Mouse (Mus musculus) heart, embryonic 12.5 days (tissue): ENCODE results near the gene Dyrk1a. TPM values are rescaled to one million over a fixed set of nuclear protein-coding genes. Genes with fewer than 3 reads are reported as not detected.

Source experiments
- ATAC-seq: fragments of 200-750 bp; cut with Nextera tagmentation; 2 replicates; pipeline ENCODE4 v1.8.0; 2017; ENCODE audit warnings: moderate TSS enrichment, moderate library complexity; ENCODE audit not compliant: insufficient number of reproducible peaks, low FRiP score
- H3K27ac ChIP-seq: fragments of 300-500 bp; sonication (generic); 2 replicates; pipeline ENCODE4 v1.5.1; 2016; ENCODE audit warnings: mild to moderate bottlenecking, moderate library complexity; ENCODE audit not compliant: poor library complexity, severe bottlenecking
- H3K27me3 ChIP-seq: fragments of 300-500 bp; sonication (generic); replicated peaks from 2 replicates; pipeline ENCODE4 v1.6.1; 2016; ENCODE audit warnings: mild to moderate bottlenecking, moderate library complexity
- H3K36me3 ChIP-seq: fragments of 300-500 bp; sonication (generic); 2 replicates; pipeline ENCODE4 v1.6.1; 2016; ENCODE audit warnings: mild to moderate bottlenecking, moderate library complexity
- H3K4me1 ChIP-seq: fragments of 300-500 bp; sonication (generic); replicated peaks from 2 replicates; pipeline ENCODE4 v1.6.1; 2016; ENCODE audit warnings: mild to moderate bottlenecking
- H3K4me2 ChIP-seq: fragments of 300-500 bp; sonication (generic); 2 replicates; pipeline ENCODE4 v1.6.1; 2016; ENCODE audit warnings: mild to moderate bottlenecking, moderate library complexity
- H3K4me3 ChIP-seq: fragments of 300-500 bp; sonication (generic); 2 replicates; pipeline ENCODE4 v1.5.1; 2016; ENCODE audit warnings: mild to moderate bottlenecking
- H3K9ac ChIP-seq: fragments of 300-500 bp; sonication (generic); 2 replicates; pipeline ENCODE4 v1.6.1; 2016; ENCODE audit warnings: mild to moderate bottlenecking, moderate library complexity
- H3K9me3 ChIP-seq: fragments of 300-500 bp; sonication (generic); replicated peaks from 2 replicates; pipeline ENCODE4 v1.6.1; 2016; ENCODE audit warnings: mild to moderate bottlenecking, moderate library complexity
- WGBS: fragments of 180-500 bp; shearing (Covaris S2); methylation state at CpG from one replicate; pipeline ENCODE4 v1.1.7; 2016; 5-methylcytosine and 5-hydroxymethylcytosine counted together
- polyA plus RNA-seq: library from polyadenylated mRNA; unstranded; fragments of >200 nt; fragmentation: Nextera tagmentation; extraction: Ambion mirVana; gene quantifications from 2 replicates; pipeline ENCODE4 v1.2.1, GENCODE M21; 2016

The Dyrk1a gene
- polyA plus RNA-seq, 1 experiment from 2014 or later = 7.9 TPM

DNA sequence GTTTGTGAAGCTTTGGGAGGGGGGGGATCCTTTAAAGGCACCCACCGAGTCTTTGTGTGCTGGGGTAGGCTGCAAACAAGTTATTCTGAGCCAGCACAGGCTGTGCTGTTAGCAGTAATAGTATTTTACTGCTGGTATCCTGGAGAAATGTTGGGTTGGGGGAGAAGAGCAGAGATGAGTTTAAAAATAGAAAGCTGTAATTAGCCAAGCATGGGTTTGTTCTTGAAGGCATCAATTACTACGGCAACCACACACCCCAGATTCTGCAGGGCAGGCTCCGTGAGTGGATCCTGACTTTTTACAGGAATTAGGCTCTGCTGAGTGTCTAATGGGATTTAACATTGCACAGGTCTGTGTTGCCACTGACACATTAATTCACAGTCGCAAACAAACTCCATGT, 149.1 kb downstream of the Dyrk1a start:
- H3K9ac ChIP-seq = peak overlapping the region; percentile 33; the same call in 1 of the 2 replicates
- H3K4me1 ChIP-seq = peaks cover 36% of the 10 kb centered on the region
- H3K4me3 ChIP-seq = no peak overlapping the region
- no peak for ATAC-seq
- WGBS = 48% methylated on average over 4 of the region's 4 CpGs
- H3K9me3 ChIP-seq = peaks cover 7% of the 10 kb centered on the region; the same call in 1 of the 2 replicates
- H3K36me3 ChIP-seq = no peaks in the 10 kb centered on the region
- H3K4me2 ChIP-seq = no peak overlapping the region
- no peaks in the 10 kb centered on the region for H3K27me3 ChIP-seq
- H3K27ac ChIP-seq = peak overlapping the region; percentile 72

DNA sequence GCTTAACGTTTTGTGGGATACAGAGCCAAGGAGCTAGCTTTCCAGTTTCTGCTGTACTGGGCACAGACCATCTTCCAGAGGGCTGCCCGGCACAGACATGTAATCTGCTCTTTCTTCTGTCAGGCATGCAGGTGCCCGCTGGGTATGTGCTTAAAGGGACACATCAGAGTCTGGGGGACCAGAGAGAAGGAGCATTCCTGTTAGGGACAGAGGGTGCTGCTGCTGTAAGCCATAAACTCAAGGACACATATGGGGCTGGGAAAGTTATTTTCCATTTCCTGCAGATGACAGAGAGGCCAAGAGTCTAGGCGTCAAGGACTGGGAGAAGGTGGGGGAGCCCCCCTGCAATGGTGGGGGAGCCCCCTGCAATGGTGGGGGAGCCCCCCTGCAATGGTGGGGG, 149.7 kb downstream of the Dyrk1a start:
- Histone ChIP-seq H3K27me3 (no peaks in the 10 kb centered on the region), H3K4me1 (peaks cover 40% of the 10 kb centered on the region), H3K9ac (no peak overlapping the region), H3K4me2 (no peak overlapping the region), H3K27ac (peak overlapping the region; percentile 72), H3K9me3 (peaks cover 7% of the 10 kb centered on the region; the same call in 1 of the 2 replicates), H3K4me3 (no peak overlapping the region), H3K36me3 (no peaks in the 10 kb centered on the region)
- ATAC-seq = no peak
- 54% methylated on average over 4 of the region's 4 CpGs for WGBS

DNA sequence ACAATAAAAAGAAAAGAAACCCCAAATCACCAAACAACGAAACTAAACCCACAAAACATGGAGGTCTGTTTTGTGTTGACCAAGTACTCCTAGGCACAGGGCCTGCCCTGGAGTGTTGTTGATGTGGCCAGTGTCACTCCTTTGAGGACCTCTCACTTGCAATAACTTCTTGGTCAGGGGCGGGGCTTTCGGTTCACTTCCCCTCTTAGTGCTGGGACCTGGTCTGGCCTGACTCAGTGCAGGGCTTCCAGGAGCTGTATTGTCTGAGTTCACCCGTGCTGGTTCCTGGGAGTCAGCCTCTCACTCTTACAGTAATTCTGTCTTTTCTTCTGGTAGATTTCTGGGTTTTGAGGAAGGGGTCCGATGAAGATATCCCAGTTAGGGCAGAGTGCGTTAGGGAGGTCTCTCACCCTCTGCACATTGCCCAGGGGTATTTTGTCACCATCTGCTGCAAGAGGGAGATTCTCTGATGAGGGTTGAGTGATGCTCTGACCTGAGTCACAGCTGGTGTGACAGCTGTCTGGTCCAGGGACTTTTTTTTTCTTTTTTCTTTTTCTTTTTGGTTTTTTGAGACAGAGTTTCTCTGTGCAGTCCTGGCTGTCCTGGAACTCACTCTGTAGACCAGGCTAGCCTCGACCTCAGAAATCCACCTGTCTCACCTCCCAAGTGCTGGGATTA, 150.8 kb downstream of the Dyrk1a start:
- H3K36me3 ChIP-seq = no peaks in the 10 kb centered on the region
- 58% methylated on average over 7 of the region's 7 CpGs for WGBS
- H3K27me3 ChIP-seq = no peaks in the 10 kb centered on the region
- peak overlapping the region; percentile 61 for H3K9ac ChIP-seq
- peaks cover 7% of the 10 kb centered on the region; the same call in 1 of the 2 replicates for H3K9me3 ChIP-seq
- no peak for ATAC-seq
- H3K4me2 ChIP-seq = peak overlapping the region; percentile 59
- H3K4me1 ChIP-seq = peaks cover 47% of the 10 kb centered on the region
- H3K4me3 ChIP-seq = no peak overlapping the region
- peak overlapping the region; percentile 98 for H3K27ac ChIP-seq

DNA sequence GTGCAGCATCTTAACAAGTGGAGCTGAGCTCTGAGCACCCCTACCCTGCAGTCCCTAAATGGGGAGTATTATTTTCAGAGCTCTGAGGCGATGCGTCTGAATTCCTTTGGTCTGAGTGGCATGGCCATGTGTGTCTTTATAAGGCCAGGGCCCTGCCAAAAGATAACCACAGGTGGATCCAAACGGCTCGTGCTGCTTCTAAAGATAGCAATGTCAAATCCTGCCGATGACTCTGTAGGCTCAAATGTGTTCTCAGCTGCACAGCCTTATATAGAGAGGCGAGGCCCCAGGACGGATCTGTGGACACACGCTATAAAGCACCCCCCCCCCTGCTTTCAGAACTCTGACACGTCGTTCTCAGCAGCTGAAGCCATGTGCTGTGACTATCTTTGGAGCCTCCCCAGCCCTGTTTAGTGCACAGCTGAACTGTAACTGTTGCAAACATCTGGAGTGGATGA, 151.8 kb downstream of the Dyrk1a start:
- Histone ChIP-seq H3K4me2 (peak overlapping the region; percentile 59), H3K4me3 (peak overlapping the region; percentile 36), H3K9me3 (peaks cover 3% of the 10 kb centered on the region; the same call in 1 of the 2 replicates), H3K36me3 (no peaks in the 10 kb centered on the region), H3K4me1 (peaks cover 47% of the 10 kb centered on the region), H3K27me3 (no peaks in the 10 kb centered on the region), H3K9ac (peak overlapping the region; percentile 53), H3K27ac (peak overlapping the region; percentile 98)
- WGBS = 27% methylated on average over 10 of the region's 10 CpGs
- peak; percentile 60 for ATAC-seq

DNA sequence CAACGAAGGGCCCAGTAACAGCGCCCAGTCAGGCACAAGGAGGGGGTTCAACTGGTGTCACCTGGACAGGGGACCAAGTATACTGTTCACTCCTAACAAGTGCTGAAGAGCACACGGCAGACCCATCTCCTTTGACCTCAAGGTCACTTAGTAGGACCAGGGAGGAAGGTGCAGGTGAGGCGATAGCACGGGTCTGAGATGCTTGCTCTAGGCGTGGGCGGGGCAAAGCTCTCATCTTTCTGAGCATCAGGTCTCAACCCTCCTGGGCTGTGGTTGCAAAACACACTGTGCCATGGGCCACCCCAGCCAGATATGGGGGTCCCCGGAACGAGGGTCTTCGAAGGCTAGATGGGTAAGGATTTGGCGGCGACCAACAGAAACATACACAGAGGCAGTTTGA, 153.1 kb downstream of the Dyrk1a start:
- Histone ChIP-seq H3K4me2 (peak overlapping the region; percentile 59), H3K9ac (peak overlapping the region; percentile 53), H3K36me3 (peaks cover 5% of the 10 kb centered on the region; the same call in 1 of the 2 replicates), H3K27me3 (no peaks in the 10 kb centered on the region), H3K4me1 (peaks cover 46% of the 10 kb centered on the region), H3K27ac (peak overlapping the region; percentile 98), H3K9me3 (no peaks in the 10 kb centered on the region; the same call in 1 of the 2 replicates), H3K4me3 (peak overlapping the region; percentile 36)
- ATAC-seq = no peak
- WGBS = 64% methylated on average over 12 of the region's 12 CpGs

DNA sequence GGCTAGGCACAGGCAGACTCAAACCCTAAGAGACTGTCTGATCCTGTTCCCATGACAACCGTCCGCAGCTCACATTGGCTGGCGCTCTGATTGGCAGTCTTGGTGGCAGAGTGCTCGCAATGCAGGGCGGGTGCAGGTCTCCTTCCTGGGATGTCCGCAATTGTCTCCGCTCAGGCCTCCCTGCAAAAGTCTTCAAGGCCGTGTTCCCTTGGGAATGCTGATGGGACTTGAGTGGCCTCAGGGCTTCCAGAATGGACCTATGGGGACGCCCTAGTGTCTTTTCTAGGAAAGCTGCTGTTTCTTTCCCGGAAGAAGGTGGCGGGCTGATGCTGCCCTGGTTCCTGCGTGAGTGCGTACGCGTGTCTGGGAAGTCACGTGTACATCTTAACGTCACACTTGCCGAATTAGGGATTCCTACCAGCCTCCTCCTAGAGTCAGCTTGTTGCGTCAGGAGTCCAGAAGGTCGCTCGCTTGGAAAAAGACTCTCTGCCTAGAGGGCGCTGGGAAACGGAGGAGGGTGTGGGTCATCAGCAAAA, 154.3 kb downstream of the Dyrk1a start:
- peak; percentile 69 for ATAC-seq

DNA sequence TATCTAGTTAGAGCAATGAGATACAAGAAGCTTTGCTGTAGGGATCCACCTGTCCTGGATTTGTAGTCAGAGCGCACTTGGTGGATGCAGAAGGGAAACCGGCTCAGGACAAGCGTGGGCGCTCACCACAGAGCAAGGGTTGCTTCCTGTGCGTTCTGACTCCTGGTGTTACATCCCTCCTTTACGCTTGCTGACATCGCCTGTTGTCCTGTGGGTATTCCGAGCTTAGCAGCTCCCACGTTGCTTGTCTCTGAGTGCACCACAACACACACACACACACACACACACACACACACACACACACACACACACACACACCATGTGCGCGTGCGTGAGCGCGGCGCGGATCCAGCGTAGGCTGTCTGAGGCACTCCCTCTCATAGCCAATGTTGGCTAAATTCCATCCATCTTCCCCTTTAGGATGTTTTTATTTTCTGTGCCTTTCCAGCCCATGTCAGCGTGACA, 155.0 kb downstream of the Dyrk1a start:
- Histone ChIP-seq H3K4me2 (peak overlapping the region; percentile 73), H3K4me1 (peaks cover 28% of the 10 kb centered on the region), H3K36me3 (peaks cover 14% of the 10 kb centered on the region), H3K27ac (peak overlapping the region; percentile 93), H3K9ac (peak overlapping the region; percentile 59), H3K9me3 (peaks cover 9% of the 10 kb centered on the region; the same call in 1 of the 2 replicates), H3K27me3 (no peaks in the 10 kb centered on the region), H3K4me3 (peak overlapping the region; percentile 57)
- no peak for ATAC-seq
- WGBS = 2% methylated on average over 18 of the region's 18 CpGs

More for the DNA sequence above, 154.3 kb downstream of the Dyrk1a start:
- Histone ChIP-seq H3K4me3 (peak overlapping the region; percentile 57), H3K27me3 (no peaks in the 10 kb centered on the region), H3K27ac (peak overlapping the region; percentile 93), H3K36me3 (peaks cover 12% of the 10 kb centered on the region), H3K9ac (peak overlapping the region; percentile 59), H3K4me2 (peak overlapping the region; percentile 73), H3K9me3 (peaks cover 6% of the 10 kb centered on the region; the same call in 1 of the 2 replicates), H3K4me1 (peaks cover 34% of the 10 kb centered on the region)
- under 1% methylated on average over 23 of the region's 23 CpGs for WGBS

DNA sequence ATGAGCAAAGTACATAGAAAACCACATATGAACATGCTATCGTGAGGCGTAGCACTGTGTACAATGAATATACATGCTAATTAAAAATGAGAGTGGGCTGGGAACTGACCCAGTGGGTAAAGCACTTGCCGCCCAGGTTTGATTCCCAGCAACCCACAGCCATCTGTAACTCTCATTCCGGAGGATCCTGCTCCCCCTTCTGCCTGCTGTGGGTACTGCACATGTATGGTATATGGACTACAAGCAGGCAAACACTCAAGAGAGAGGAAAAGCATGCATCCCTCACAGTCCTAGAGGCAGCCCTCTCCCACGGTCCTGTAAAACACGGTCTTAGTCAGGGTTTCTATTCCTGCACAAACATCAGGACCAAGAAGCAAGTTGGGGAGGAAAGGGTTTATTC, 159.4 kb downstream of the Dyrk1a start:
- peaks cover 24% of the 10 kb centered on the region for H3K36me3 ChIP-seq
- H3K9ac ChIP-seq = no peak overlapping the region
- no peak overlapping the region for H3K4me2 ChIP-seq
- 82% methylated on average over 6 of the region's 6 CpGs for WGBS
- ATAC-seq = no peak
- no peak overlapping the region for H3K4me3 ChIP-seq
- H3K27me3 ChIP-seq = no peaks in the 10 kb centered on the region
- peaks cover 12% of the 10 kb centered on the region; the same call in 1 of the 2 replicates for H3K9me3 ChIP-seq
- peaks cover 17% of the 10 kb centered on the region for H3K4me1 ChIP-seq
- H3K27ac ChIP-seq = no peak overlapping the region

DNA sequence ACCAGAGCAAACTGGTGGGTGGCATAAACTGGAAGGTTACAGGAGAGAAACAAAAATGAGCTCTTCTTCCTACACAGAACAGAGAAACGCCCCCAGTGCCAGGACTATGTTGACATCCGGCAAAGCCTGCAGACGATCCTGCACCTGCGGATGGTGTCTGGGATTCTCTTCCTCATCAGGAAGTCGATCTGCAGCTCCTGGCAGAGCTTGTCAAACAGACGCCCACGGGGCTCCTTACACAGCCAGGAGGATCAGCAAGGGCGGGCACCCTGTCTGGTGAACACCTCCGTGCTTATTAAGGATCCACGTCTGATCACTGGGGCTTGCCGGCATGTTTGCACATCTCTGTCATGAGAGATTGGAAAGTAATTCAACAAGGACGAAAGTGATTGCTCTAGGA, 161.2 kb downstream of the Dyrk1a start:
- Histone ChIP-seq H3K27me3 (no peaks in the 10 kb centered on the region), H3K36me3 (peaks cover 24% of the 10 kb centered on the region), H3K9ac (no peak overlapping the region), H3K4me1 (peaks cover 11% of the 10 kb centered on the region), H3K9me3 (peaks cover 12% of the 10 kb centered on the region; the same call in 1 of the 2 replicates), H3K4me3 (no peak overlapping the region), H3K27ac (no peak overlapping the region), H3K4me2 (no peak overlapping the region)
- 77% methylated on average over 12 of the region's 12 CpGs for WGBS
- no peak for ATAC-seq

DNA sequence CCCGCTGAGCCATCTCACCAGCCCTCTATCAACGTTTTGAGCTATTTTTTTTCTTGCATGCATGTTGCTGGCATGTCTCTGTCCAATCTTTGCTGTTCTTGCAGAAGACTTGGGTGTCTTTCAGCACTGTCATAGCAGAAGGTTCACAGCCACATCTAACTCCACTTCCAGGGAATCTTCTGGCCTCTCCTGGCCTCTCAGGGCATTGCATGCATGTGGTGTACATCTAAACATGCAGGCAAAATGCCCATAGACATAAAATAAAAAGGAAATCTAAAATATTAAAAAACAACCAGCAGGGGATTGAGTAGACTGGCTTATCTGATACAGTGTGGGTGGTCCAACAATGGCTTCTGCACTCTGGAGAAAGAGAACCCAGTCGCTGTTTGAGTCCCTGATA, 165.7 kb downstream of the Dyrk1a start:
- ATAC-seq = no peak
- no peak overlapping the region for H3K4me3 ChIP-seq
- no peaks in the 10 kb centered on the region for H3K27me3 ChIP-seq
- WGBS = 63% methylated on average over 3 of the region's 3 CpGs
- H3K27ac ChIP-seq = no peak overlapping the region
- peaks cover 11% of the 10 kb centered on the region for H3K4me1 ChIP-seq
- H3K9me3 ChIP-seq = peaks cover 4% of the 10 kb centered on the region; the same call in 1 of the 2 replicates
- H3K4me2 ChIP-seq = no peak overlapping the region
- H3K9ac ChIP-seq = no peak overlapping the region
- H3K36me3 ChIP-seq = peaks cover 20% of the 10 kb centered on the region
